Mouse (Mus musculus) WW6 (cell line): ENCODE results near the gene Ripor2.
"Not testable (repeated sequence)": the region's sequence is repeated elsewhere in the genome, so short reads cannot be mapped to it uniquely, and the experiment has no call there.

Experiments
- DNase-seq: peaks from one replicate; pipeline ENCODE4 v3.0.0-alpha.2; 2013; ENCODE audit warnings: low read depth, low spot score

Gene Ripor2

GRCm38 (mm10) chr13:24761403-24762227 lies 179.6 kb downstream of the Ripor2 start, which contains the start of gene Gmnn:
Gmnn (minus strand) TSS chr13:24761923.
- DNase-seq = peak; percentile 81

- no peak for DNase-seq
Measured at GRCm38 (mm10) chr13:24762254-24762653, 180.3 kb downstream of the Ripor2 start.

- not testable (repeated sequence) for DNase-seq
Measured at GRCm38 (mm10) chr13:24767809-24768208, 185.8 kb downstream of the Ripor2 start.

- not testable (repeated sequence) for DNase-seq
Measured at GRCm38 (mm10) chr13:24771482-24771881, 189.5 kb downstream of the Ripor2 start.

- DNase-seq = no peak
Measured at GRCm38 (mm10) chr13:24776146-24776844, 194.3 kb downstream of the Ripor2 start.

- DNase-seq = no peak
Measured at GRCm38 (mm10) chr13:24778026-24778425, 196.0 kb downstream of the Ripor2 start.

GRCm38 (mm10) chr13:24778706-24779380 lies 196.9 kb downstream of the Ripor2 start:
- DNase-seq = no peak

GRCm38 (mm10) chr13:24781916-24782315 lies 199.9 kb downstream of the Ripor2 start:
- DNase-seq = no peak
